Mouse (Mus musculus) ES-E14 (cell line): ENCODE results near the gene 1700074P13Rik. TPM values are rescaled to one million over a fixed set of nuclear protein-coding genes. Genes with fewer than 3 reads are reported as not detected.

ENCODE experiments used
- DNase-seq: peaks from one replicate; pipeline ENCODE4 v3.0.0-alpha.2; 2013; ENCODE audit warnings: low read depth, low spot score
- H3K27ac ChIP-seq: 2 replicates; pipeline ENCODE4 v1.5.1; 2012; ENCODE audit warnings: low read depth, mild to moderate bottlenecking, low read length, moderate library complexity, mixed read lengths; ENCODE audit not compliant: poor library complexity, insufficient read depth, severe bottlenecking
- H3K36me3 ChIP-seq: 2 replicates; pipeline ENCODE4 v1.6.1; 2012; ENCODE audit warnings: mild to moderate bottlenecking, low read length, moderate library complexity, mixed read lengths; ENCODE audit not compliant: control insufficient read depth, poor library complexity, insufficient read depth, severe bottlenecking
- H3K4me1 ChIP-seq, 2 experiments: fragments of 150-350 bp in 1 of 2; sonication (generic) in 1 of 2; 2 replicates each; pipeline ENCODE4 v1.6.1; 2012; ENCODE audit warnings: low read length in 2 of 2, mild to moderate bottlenecking in 1 of 2, mixed read lengths in 1 of 2; ENCODE audit not compliant: control insufficient read depth in 2 of 2, insufficient read depth in 2 of 2, poor library complexity in 1 of 2
- H3K4me3 ChIP-seq, 2 experiments: fragments of 150-350 bp in 1 of 2; sonication (generic) in 1 of 2; 2 replicates each; pipeline ENCODE4 v1.5.1; 2012; ENCODE audit warnings: low read length in 2 of 2, low read depth in 1 of 2, mild to moderate bottlenecking in 1 of 2, mixed read lengths in 1 of 2; ENCODE audit not compliant: insufficient read depth in 1 of 2, poor library complexity in 1 of 2, severe bottlenecking in 1 of 2
- H3K9ac ChIP-seq: 2 replicates; pipeline ENCODE4 v1.6.1; 2012; ENCODE audit warnings: low read depth, mild to moderate bottlenecking, low read length, mixed read lengths; ENCODE audit not compliant: poor library complexity, insufficient read depth, severe bottlenecking
- H3K9me3 ChIP-seq: fragments of 150-350 bp; sonication (generic); 2 replicates; pipeline ENCODE4 v1.6.1; 2012; ENCODE audit warnings: low read depth, mild to moderate bottlenecking, low read length; ENCODE audit not compliant: control insufficient read depth, insufficient read depth
- CHD2 ChIP-seq: IDR thresholded peaks from 2 replicates; pipeline ENCODE4 v1.6.1; 2014; ENCODE audit warnings: mild to moderate bottlenecking, low read depth, low read length, inconsistent platforms
- HCFC1 ChIP-seq: IDR thresholded peaks from 2 replicates; pipeline ENCODE4 v1.6.1; 2012; ENCODE audit warnings: low read length, inconsistent platforms, borderline replicate concordance; ENCODE audit not compliant: insufficient read depth
- MAFK ChIP-seq: IDR thresholded peaks from 2 replicates; pipeline ENCODE4 v1.6.1; 2014; ENCODE audit warnings: mild to moderate bottlenecking, low read depth, low read length, inconsistent platforms; ENCODE audit not compliant: insufficient read depth
- ZC3H11A ChIP-seq: IDR thresholded peaks from 2 replicates; pipeline ENCODE4 v1.6.1; 2012; ENCODE audit warnings: low read depth, mild to moderate bottlenecking, inconsistent platforms, low read length, borderline replicate concordance
- ZNF384 ChIP-seq: IDR thresholded peaks from 2 replicates; pipeline ENCODE4 v1.6.1; 2012; ENCODE audit warnings: low read depth, low read length, inconsistent platforms
- in situ Hi-C, 2 experiments: fragments of 600-800 bp; cut with MboI; formaldehyde crosslinking; loops; one replicate each; pipeline ENCODE4 v1.15.1; 2025; ENCODE audit warnings: low sequenced_read_pairs in 2 of 2, inconsistent platforms in 1 of 2; ENCODE audit not compliant: unreplicated experiment in 2 of 2
- total RNA-seq: library from RNA; depleted of rRNA; stranded (reverse); fragments of 300-350 nt; gene quantifications from 2 replicates; pipeline ENCODE4 v1.2.3, GENCODE M21; 2012; rRNA removed

Gene 1700074P13Rik
- total RNA-seq, 1 experiment, result not detected

DNA sequence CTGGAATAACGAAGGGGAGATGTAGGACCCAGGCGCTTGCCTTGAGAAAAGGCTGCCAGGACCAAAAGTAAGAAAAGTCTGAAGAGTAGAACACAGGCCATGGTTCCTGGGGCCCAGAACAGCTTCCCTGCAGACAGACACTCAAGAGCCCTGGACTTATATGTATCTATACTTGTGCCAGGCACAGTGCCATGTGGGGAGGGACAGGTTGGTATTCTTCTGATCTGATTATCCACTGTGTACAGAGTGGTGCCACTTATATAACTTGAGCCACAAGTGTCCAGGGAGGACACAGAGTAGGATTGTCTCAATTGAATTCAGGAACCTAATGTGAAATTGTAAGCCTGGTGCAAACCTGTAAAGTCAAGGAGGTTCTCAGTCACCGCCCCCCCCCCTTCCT lies 53.0 kb downstream of the 1700074P13Rik start, which contains the start of gene Moxd2:
Gene Moxd2, minus strand, starts transcription at position 101 of the 400 bp plus-strand sequence.
- TF ChIP-seq ZC3H11A (no peak), ZNF384 (no peak), CHD2 (no peak), MAFK (no peak), HCFC1 (no peak)
- H3K4me3 ChIP-seq, result no peak within 1 kb of the TSS
- no peaks in the 10 kb centered on the region for H3K4me1 ChIP-seq
- DNase-seq, result no peak
- in situ Hi-C loops, result no loop called here
- no peaks in the 10 kb centered on the region for H3K9me3 ChIP-seq
- H3K27ac ChIP-seq, result no peak within 1 kb of the TSS
- no peak within 1 kb of the TSS for H3K9ac ChIP-seq
- H3K36me3 ChIP-seq, result no peaks in the 10 kb centered on the region

Other genes starting within 250 kb of the 1700074P13Rik start
- gene Moxd2, start 53.1 kb downstream of the 1700074P13Rik start, total RNA-seq, result not detected in 2 replicates
- gene Prss58, start 40.2 kb downstream of the 1700074P13Rik start, total RNA-seq, result not detected in 2 replicates
- not detected in 2 replicates for gene Gm4744, start 11.3 kb upstream of the 1700074P13Rik start, total RNA-seq
- not detected in 2 replicates for gene 1810009J06Rik, start 24.2 kb upstream of the 1700074P13Rik start, total RNA-seq
- gene Gm2663, start 58.9 kb upstream of the 1700074P13Rik start, total RNA-seq, result not detected in 2 replicates
- gene 2210010C04Rik, start 95.0 kb upstream of the 1700074P13Rik start, total RNA-seq, result not detected in 2 replicates